In genomic region chr7:91868919-91869318, GRCm38 (mm10) we compare ENCODE assay signal across 26 mouse cellular contexts.
"Had no signal": no experiment of that assay in that cellular context is flagged by ENCODE, and none has a peak within 500 bp of the region (broad histone marks: within the 10 kb centered on the region; RNA-seq: fewer than 3 reads in every experiment).

No protein-coding gene starts in this region.

- H3K4me2 ChIP-seq: embryonic facial prominence, embryonic 12.5 days; embryonic facial prominence, embryonic 13.5 days; embryonic facial prominence, embryonic 15.5 days; forebrain, embryonic 12.5 days; forebrain, embryonic 13.5 days; forebrain, embryonic 15.5 days had no signal

- H3K36me3 ChIP-seq: embryonic facial prominence, embryonic 10.5 days; embryonic facial prominence, embryonic 12.5 days; embryonic facial prominence, embryonic 13.5 days; embryonic facial prominence, embryonic 15.5 days; forebrain, embryonic 10.5 days; forebrain, embryonic 12.5 days; forebrain, embryonic 15.5 days had no signal

- H3K27ac ChIP-seq: embryonic facial prominence, embryonic 10.5 days; embryonic facial prominence, embryonic 12.5 days; embryonic facial prominence, embryonic 13.5 days; embryonic facial prominence, embryonic 15.5 days; forebrain, embryonic 10.5 days; forebrain, embryonic 12.5 days; forebrain, embryonic 13.5 days; forebrain, embryonic 15.5 days; gastrocnemius, adult 2 months; heart, adult 2 months had no signal

- DNase-seq: cerebellum, adult 9-11 months; cerebellum, postnatal 10 days; cerebellum, postnatal 14 days; cerebellum, postnatal 25 days; cerebellum, postnatal 36 days; embryo, embryonic 11 days; forebrain, postnatal 0 days; gastrocnemius, adult 2 months; gastrocnemius, postnatal 10 days; gastrocnemius, postnatal 14 days; gastrocnemius, postnatal 25 days; gastrocnemius, postnatal 36 days; heart, adult 11 months; heart, adult 18-20 months; heart, adult 2 months had no signal

- H3K9ac ChIP-seq: embryonic facial prominence, embryonic 12.5 days; embryonic facial prominence, embryonic 13.5 days; embryonic facial prominence, embryonic 15.5 days; forebrain, embryonic 12.5 days; forebrain, embryonic 13.5 days; forebrain, embryonic 15.5 days; forebrain, postnatal 0 days had no signal

- H3K4me1 ChIP-seq: embryonic facial prominence, embryonic 10.5 days; embryonic facial prominence, embryonic 12.5 days; embryonic facial prominence, embryonic 13.5 days; embryonic facial prominence, embryonic 15.5 days; forebrain, embryonic 10.5 days; forebrain, embryonic 12.5 days; forebrain, embryonic 13.5 days; forebrain, embryonic 15.5 days had no signal

- H3K4me3 ChIP-seq: embryonic facial prominence, embryonic 10.5 days; embryonic facial prominence, embryonic 12.5 days; embryonic facial prominence, embryonic 13.5 days; embryonic facial prominence, embryonic 15.5 days; erythroblast, embryonic 14.5 days; forebrain, embryonic 10.5 days; forebrain, embryonic 12.5 days; forebrain, embryonic 13.5 days; forebrain, embryonic 15.5 days; gastrocnemius, adult 2 months; heart, adult 2 months had no signal

- H3K27me3 ChIP-seq: embryonic facial prominence, embryonic 12.5 days; embryonic facial prominence, embryonic 13.5 days; embryonic facial prominence, embryonic 15.5 days; forebrain, embryonic 12.5 days; forebrain, embryonic 13.5 days; forebrain, embryonic 15.5 days had no signal

- H3K9me3 ChIP-seq: embryonic facial prominence, embryonic 10.5 days; embryonic facial prominence, embryonic 12.5 days; embryonic facial prominence, embryonic 13.5 days; embryonic facial prominence, embryonic 15.5 days; forebrain, embryonic 10.5 days; forebrain, embryonic 12.5 days; forebrain, embryonic 13.5 days; forebrain, embryonic 15.5 days had no signal

- ATAC-seq: forebrain, embryonic 13.5 days; forebrain, embryonic 14.5 days; forebrain, embryonic 15.5 days; forebrain, embryonic 16.5 days; forebrain, postnatal 0 days had no signal
